8 mouse cellular contexts compared by ENCODE assay signal in the genomic region with DNA sequence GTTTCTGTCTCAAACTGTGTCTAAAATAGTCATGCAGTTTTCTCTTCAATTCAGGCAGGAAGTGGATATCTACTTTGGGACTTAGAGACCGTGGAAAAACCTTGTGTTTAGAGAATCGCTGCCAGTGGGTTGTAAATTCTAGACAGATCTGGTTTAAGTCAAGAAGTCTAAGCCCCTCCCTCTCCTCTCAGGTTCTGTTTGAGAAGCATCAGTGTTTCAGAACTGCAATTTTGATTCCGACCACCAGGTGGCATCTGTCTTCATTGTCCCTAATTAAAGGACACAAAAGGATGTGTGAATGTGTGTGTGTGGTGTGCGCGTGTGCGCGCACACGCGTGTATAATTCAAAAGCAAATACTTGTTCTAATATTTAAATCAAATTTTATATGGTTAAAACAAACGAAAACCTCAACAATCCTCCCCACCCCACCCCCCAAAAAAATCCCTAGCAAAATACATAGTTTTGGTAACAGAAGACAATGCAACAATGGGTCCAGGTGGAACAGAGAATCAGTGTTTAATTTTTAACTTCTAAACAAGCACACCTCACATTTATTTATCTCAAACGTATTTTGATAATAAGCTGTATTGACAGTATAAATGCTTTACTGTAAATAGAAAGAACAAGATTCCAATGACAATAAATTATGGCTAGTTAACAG. TPM values are rescaled to one million over a fixed set of nuclear protein-coding genes. Genes with fewer than 3 reads are reported as not detected.
DNase-seq lines count a peak whose midpoint lies in the region; ATAC-seq and TF ChIP-seq lines count a peak whose summit lies in the region.

No protein-coding gene starts in this region.

- H3K27ac ChIP-seq in forebrain, embryonic 13.5 days: no peak overlapping the region
- no peak overlapping the region for H3K27ac ChIP-seq in neural tube, embryonic 15.5 days (replicated peaks)

- H3K9ac ChIP-seq in forebrain, embryonic 13.5 days: no peak overlapping the region
- H3K9ac ChIP-seq in neural tube, embryonic 15.5 days (replicated peaks): no peak overlapping the region

- no peaks in the 10 kb centered on the region for H3K27me3 ChIP-seq in E14TG2a.4 (ENCODE audit: insufficient read depth, low read length)
- H3K27me3 ChIP-seq in forebrain, embryonic 13.5 days: no peaks in the 10 kb centered on the region
- 0 out of 2 replicates have a peak, but pooled peaks cover 3% of the 10 kb centered on the region for H3K27me3 ChIP-seq in neural tube, embryonic 15.5 days (replicated peaks)

- H3K36me3 ChIP-seq in E14TG2a.4 (ENCODE audit: insufficient read depth, low read length): no peaks in the 10 kb centered on the region
- no peaks in the 10 kb centered on the region for H3K36me3 ChIP-seq in forebrain, embryonic 13.5 days (ENCODE audit: poor library complexity, severe bottlenecking)
- H3K36me3 ChIP-seq in neural tube, embryonic 15.5 days: no peaks in the 10 kb centered on the region

- DNase-seq in c-Kit-positive CD71-negative TER-119-negative erythroid progenitor cells, embryonic 14.5 days (ENCODE audit: low read depth): peak; percentile 74
- DNase-seq in heart, postnatal 36 days: peak; percentile 69 to 75
- peak; percentile 38 for DNase-seq in large intestine, adult 2 months (ENCODE audit: low read depth, low spot score)
- DNase-seq in lung, adult 18-20 months: peak; percentile 50 to 71
- DNase-seq in testis, postnatal 14 days (ENCODE audit: low spot score): peak; percentile 42

- no peak overlapping the region for H3K4me3 ChIP-seq in E14TG2a.4 (replicated peaks; ENCODE audit: low read length)
- H3K4me3 ChIP-seq in forebrain, embryonic 13.5 days: no peak overlapping the region
- H3K4me3 ChIP-seq in neural tube, embryonic 15.5 days (replicated peaks): no peak overlapping the region

- H3K4me1 ChIP-seq in E14TG2a.4 (replicated peaks; ENCODE audit: low read depth, low read length): peaks cover 6% of the 10 kb centered on the region; the same call in 1 of the 2 replicates
- no peaks in the 10 kb centered on the region for H3K4me1 ChIP-seq in forebrain, embryonic 13.5 days
- H3K4me1 ChIP-seq in neural tube, embryonic 15.5 days: no peaks in the 10 kb centered on the region

- no peaks in the 10 kb centered on the region for H3K9me3 ChIP-seq in E14TG2a.4 (ENCODE audit: low read length)
- H3K9me3 ChIP-seq in forebrain, embryonic 13.5 days (replicated peaks): no peaks in the 10 kb centered on the region
- H3K9me3 ChIP-seq in neural tube, embryonic 15.5 days (replicated peaks): no peaks in the 10 kb centered on the region

- peak; percentile 79 for ATAC-seq in forebrain, embryonic 13.5 days
- peak; percentile 76; the same call in 1 of the 2 replicates for ATAC-seq in neural tube, embryonic 15.5 days (ENCODE audit: low FRiP score)

- intact Hi-C loops in heart, postnatal 36 days (cut with DNase I): loop anchor here (5.0 kb wide), 1 partner anchor 39 kb away; a partner anchor contains a TSS

- WGBS in forebrain, embryonic 13.5 days: 13% methylated on average over 11 of the region's 11 CpGs
- 25% methylated on average over 11 of the region's 11 CpGs for WGBS in large intestine, adult 2 months
- WGBS in neural tube, embryonic 15.5 days: 17% methylated on average over 11 of the region's 11 CpGs

- peak; percentile 38; the same call in 1 of the 2 replicates for TF ChIP-seq CTCF in E14TG2a.4 (conservative IDR thresholded peaks at IDR 0.05; ENCODE audit: low read length)

- H3K4me2 ChIP-seq in forebrain, embryonic 13.5 days: no peak overlapping the region
- H3K4me2 ChIP-seq in neural tube, embryonic 15.5 days: peak overlapping the region; percentile 42

RNA-seq across cellular contexts. Expression of a gene that starts 38.2 kb away (rescaled TPM):
- polyA plus RNA-seq in forebrain, embryonic 13.5 days (2015; fragmentation: Nextera tagmentation; extraction: Ambion mirVana): 8.8 and 9.6 TPM in 2 replicates
- 1 to 10 TPM; 7.6 to 8.8 TPM for total RNA-seq in heart, postnatal 36 days (2021)
- polyA plus RNA-seq in large intestine, adult 2 months (2012; rRNA removed): 0.11 and 0.23 TPM in 2 replicates
- 4.7 and 5.4 TPM in 2 replicates for polyA plus RNA-seq in neural tube, embryonic 15.5 days (2015; fragmentation: Nextera tagmentation; extraction: Ambion mirVana)

RNA-seq across cellular contexts. Expression of a gene that starts 47.2 kb away (rescaled TPM):
- polyA plus RNA-seq in forebrain, embryonic 13.5 days (2015; fragmentation: Nextera tagmentation; extraction: Ambion mirVana): 204 and 206 TPM in 2 replicates
- 10 to 100 TPM; 66.8 to 71.8 TPM for total RNA-seq in heart, postnatal 36 days (2021)
- polyA plus RNA-seq in large intestine, adult 2 months (2012; rRNA removed): 9.3 and 11.9 TPM in 2 replicates
- polyA plus RNA-seq in neural tube, embryonic 15.5 days (2015; fragmentation: Nextera tagmentation; extraction: Ambion mirVana): 134 and 144 TPM in 2 replicates

RNA-seq across cellular contexts. Expression of a gene that starts 47.2 kb away (rescaled TPM):
- polyA plus RNA-seq in forebrain, embryonic 13.5 days (2015; fragmentation: Nextera tagmentation; extraction: Ambion mirVana): 3.6 and 4.2 TPM in 2 replicates
- total RNA-seq in heart, postnatal 36 days (2021): 1 to 10 TPM; 1.4 to 1.9 TPM
- polyA plus RNA-seq in large intestine, adult 2 months (2012; rRNA removed): 3.9 and 4.1 TPM in 2 replicates
- 4.1 and 7.2 TPM in 2 replicates for polyA plus RNA-seq in neural tube, embryonic 15.5 days (2015; fragmentation: Nextera tagmentation; extraction: Ambion mirVana)

Comparison
In these comparisons a context has a peak if more than half of its experiments do, and no peak if none do; other contexts are left out.
1. RNA of a gene that starts 47.2 kb away (polyA plus RNA-seq): 204 to 206 TPM in forebrain, embryonic 13.5 days and 134 to 144 TPM in neural tube, embryonic 15.5 days; 9.3 to 11.9 TPM in large intestine, adult 2 months; every median in the first group is over 10 times any median in the second.
2. Peak in every context shown above with its lines, with median percentiles within 50 percentile points of each other: DNase-seq.